Mouse (Mus musculus): ENCODE data around the gene Kif7. TPM values are rescaled to one million over a fixed set of nuclear protein-coding genes. Genes with fewer than 3 reads are reported as not detected.
A peak's percentile ranks its signal among the peaks of the same experiment; 100 is the strongest.

Gene Kif7
- total RNA-seq, 2 experiments from 2014 or later = 1.9 to 2.3 TPM

DNA sequence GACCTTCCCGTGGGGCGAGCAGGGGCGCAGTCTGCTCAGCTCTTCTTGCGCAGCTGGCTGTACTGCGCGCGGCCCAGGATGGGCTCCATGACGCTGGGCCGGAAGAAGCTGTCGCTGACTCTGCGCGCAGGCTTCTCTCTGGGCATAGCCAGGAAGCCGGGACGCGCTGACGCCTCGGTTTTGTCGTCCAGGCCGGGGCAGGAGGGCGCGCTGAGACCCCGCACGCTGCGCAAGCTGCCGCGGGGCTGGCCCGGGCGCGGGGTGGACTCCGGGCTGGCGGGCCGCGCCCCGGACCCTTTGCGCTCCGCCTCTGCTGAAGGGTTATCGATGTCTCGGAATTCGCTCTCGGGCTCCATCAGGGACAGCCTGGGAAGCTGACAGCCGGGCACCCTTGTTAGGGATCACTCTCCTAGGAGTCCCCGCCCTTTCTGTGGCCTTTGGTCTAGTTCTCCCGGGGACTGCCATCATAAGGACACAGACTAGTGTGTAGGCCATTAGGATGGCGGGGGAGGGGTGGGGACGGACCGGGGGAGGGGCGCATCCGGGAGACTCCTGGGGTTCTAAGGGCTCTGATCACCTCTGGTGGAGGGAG, 6.0 kb upstream of the Kif7 start:
- DNase-seq = peak; percentile 33 to 39

DNA sequence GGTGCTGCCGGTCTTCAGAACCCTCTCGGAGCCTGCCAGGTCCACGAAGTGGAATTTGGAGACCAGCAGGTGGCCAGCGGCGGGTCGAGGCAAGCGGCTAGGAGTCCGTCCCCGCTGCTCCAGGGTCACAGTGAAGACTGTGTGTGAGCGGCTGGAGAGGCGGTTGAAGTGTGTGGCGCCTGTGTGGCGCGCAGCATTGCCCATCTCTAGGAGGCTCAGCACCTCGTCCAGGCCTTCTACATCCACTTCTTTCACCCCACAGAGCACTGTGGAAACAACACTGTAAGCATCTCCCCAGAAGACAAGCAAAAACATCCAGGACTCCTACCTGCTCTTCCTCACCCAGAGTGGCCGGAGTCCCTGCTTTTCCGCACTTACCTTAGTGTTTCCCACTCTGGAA, 4.7 kb downstream of the Kif7 start:
- DNase-seq = peak in 1 of 2 experiments; percentile 14

DNA sequence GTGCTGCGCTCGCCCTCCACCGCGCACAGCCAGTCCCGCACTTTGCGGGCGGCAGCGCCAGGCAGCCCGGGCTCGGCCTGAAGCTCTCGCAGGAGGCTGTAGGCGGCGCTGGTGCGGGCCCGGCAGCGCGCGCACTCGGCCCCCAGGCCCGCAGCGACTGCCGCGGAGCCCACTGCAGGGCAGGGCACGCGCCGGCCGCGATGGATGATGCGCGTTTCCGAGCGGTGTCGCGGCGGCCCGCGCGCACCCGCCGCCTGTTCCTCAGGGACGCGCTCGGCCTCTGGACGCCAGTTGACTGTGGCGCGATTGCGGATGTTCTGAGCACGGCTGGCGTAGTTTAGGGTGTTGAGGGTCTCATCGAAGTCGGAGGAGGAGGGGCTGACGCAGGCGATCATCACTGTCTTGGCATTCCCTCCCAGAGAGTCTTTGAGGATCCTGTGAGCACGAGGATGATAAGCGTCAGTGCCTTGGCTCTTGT, 5.4 kb downstream of the Kif7 start:
- peak; percentile 53 for DNase-seq

DNA sequence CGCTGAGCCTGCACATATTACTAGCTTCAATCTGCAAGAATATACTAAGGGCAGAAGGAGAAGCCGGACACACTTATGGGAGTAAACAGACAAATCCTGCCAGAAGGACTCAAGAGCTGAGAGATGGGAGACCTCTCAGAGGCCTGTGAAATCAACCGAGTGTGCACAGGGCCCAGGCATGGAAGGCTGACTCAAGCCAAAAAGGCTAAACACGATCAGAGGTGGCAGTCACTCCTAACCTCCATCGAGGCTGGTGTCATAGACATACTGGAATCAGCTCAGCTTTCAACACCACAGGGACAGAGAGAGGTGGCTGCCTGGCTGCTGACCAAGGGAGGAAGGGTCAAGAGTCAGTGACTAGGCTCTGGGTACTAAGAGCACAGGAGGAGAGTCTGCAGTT, 10.3 kb downstream of the Kif7 start:
- DNase-seq = no peak

DNA sequence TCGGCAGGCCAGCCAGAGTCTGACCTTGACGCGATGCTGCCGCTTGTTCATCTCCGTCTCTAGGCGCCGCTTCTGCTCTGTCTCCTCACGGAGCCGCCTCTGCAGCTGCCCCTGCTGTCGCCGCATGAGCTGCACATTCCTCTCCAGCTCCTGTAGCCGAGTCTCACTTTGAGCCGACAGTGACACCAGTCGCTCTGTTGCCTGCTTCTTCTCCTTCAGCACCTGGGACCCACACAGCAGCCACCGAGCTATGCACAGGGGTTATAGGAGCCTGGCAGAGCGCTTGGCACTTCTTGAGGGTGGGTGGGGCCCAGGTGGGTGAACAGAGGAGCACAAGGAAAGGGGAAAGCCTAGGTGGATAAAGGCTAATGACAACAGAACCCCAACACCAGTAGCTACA, 12.8 kb downstream of the Kif7 start:
- no peak for DNase-seq

DNA sequence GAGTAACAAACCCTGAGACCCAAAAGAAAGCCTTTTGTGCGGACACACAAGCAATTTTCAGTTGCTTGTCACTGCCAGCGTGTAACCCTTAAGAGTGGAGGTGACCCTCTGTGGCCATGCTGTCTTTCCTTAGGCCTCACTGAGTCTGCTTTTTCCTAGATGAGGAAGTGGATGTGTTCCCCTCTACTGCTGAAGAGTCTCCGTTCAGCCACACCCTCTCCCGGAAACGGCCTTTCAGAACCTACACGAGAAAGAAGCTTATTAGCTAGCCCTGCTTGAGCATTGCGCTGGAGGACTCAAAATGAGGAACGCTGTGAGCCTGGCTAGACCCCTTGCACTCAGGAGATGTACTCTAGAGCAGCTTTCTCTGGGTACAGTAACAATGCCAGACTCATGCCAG, 19.0 kb downstream of the Kif7 start:
- DNase-seq = no peak

DNA sequence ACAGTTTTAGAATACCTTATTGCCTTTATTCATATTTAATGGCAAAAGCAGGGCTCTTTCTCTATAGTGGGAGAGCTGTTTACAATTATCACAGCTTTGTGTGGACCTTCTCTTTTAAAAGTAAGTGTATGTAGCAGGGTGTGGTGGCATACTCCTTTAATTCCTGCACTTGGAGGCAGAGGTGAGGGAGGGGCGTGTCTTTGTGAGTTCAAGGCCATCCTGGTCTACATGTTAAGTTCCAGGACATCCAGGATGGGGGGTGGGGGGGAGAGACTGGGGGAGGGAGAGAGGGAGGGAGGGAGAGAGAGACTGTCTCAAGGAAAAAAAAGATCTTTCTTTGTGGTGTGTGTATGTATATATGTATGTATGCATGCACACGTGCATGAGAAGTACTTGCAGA, 35.3 kb downstream of the Kif7 start:
- no peak for DNase-seq

DNA sequence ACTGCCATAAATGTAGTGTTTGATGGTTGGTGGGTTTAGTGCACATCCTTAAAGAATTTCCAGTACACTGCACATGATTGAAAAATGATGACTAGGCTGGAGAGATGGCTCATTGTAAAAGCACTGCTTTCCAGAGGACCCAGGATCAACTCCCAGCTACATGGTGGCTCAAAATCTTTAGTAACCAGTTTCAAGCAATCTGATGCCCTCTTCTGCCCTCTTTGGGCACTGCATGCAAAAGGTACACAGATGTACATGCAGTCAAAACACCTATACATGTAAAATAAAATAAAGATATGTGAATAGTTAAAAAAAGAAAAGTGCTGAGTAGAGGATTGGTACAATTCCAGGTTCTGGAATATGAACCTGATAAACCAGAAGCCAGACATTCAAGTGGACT, 36.3 kb downstream of the Kif7 start:
- DNase-seq = no peak

DNA sequence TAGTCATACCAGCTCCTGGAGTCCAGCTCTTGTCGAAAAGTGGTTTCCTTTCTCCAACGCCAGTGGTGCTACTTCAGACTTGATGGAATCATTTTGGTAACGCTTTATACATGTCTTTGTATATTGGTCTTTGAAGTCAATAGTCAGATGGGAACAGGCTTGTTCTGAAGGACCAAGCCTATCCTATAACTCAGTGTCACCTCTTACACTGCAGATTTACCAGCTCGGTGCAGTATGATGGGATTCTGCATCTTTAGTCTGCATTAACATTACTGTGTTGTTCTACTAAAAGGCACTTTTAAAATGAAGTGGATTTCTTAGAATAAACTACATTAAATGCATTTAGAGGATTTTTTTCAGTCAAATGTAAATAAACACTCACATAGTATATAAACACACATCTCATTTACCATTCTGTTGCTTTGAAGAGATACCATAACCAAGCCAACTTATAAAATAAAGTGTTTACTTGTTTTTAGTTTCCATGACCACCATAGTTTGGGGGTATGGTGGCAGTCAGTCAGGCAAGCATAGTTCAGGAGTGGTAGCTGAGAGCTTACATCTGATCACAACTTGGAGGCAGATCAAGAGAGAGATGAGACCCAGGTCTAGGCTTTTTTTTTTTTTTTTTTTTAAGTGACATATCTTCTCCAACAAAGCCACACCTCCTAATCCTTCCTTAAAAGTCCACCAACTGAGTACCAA, 44.5 kb downstream of the Kif7 start:
- no peak for DNase-seq

DNA sequence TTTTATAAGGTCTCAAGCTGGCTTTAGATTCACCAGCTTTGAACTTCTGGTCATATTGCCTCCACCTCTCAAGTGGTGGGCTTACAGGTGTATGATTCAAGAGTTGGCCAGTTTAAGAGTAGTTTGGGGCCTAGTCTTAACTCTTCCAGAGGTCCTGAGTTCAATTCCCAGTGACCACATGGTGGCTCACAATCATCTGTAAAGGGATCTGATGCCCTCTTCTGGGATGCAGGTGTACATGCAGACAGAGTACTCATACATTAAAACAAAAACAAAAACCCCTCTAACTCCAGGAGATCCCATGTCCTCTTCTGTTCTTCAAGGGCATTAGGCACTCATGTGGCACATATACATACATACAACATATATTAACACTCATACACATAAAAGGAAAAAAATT, 48.8 kb downstream of the Kif7 start:
- DNase-seq = no peak

DNA sequence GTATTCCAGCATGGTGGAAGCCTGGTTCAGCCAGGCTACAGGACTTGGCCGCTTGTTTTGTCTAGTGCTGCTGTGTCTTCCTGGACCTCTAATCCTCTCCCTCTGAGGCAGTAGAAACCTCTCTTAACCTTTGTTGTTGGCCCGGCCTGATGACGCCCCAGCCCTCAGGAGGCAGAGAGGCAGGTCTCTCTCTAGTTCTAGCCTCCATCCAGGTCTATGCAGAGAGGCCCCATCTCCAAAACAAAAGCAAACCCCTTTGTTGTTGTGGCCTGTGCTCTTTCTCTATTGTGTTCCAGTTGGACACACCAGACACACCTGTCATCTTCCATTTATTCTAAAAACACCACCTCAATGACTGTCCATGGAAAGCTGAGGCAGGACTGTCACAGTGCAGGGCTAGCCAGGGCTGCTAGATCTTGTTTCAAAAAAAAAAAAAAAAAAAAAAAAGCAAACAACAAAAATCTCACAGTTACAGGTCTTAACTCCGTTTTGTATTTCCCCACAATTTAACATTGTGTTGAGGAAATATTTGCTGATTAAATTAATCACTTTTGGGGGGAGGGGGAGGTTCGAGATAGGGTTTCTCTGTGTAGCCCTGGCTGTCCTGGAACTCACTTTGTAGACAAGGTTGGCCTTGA, 54.1 kb downstream of the Kif7 start:
- DNase-seq = no peak

DNA sequence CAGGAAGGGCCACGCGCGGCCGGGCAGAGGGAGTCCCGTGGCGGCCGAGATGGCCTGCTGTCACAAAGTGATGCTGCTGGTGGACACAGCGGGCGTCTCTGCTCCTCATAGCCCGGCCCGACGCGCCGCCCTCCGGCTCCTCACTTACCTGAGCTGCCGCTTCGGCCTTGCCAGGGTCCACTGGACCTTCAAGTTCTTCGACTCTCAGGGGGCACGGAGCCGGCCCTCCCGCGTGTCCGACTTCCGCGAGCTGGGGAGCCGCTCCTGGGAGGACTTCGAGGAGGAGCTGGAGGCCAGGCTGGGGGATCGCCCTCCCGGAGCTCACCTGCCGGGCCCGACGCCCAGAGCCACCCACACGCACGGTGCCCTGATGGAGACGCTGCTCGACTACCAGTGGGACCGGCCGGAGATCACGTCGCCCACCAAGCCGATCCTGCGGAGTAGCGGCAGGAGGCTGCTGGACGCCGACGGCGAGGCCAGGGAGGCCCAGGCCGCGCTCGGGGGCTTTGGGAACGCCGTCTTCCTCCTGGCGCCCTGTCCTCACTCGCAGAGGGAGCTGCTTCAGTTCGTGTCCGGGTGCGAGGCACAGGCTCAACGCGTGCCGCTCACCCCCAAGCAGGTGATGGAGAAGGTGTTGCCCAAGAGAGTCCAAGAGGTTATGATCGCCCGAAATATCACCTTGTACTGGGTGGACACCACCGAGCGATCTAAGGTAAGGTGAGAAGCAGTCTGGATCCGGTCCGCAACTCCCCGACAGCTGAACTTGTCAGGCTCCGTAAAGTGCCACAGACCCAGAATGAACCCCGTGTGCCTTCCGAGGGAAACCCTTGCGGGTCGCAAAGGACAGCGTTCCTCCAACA, 55.0 kb downstream of the Kif7 start:
- DNase-seq = no peak

DNA sequence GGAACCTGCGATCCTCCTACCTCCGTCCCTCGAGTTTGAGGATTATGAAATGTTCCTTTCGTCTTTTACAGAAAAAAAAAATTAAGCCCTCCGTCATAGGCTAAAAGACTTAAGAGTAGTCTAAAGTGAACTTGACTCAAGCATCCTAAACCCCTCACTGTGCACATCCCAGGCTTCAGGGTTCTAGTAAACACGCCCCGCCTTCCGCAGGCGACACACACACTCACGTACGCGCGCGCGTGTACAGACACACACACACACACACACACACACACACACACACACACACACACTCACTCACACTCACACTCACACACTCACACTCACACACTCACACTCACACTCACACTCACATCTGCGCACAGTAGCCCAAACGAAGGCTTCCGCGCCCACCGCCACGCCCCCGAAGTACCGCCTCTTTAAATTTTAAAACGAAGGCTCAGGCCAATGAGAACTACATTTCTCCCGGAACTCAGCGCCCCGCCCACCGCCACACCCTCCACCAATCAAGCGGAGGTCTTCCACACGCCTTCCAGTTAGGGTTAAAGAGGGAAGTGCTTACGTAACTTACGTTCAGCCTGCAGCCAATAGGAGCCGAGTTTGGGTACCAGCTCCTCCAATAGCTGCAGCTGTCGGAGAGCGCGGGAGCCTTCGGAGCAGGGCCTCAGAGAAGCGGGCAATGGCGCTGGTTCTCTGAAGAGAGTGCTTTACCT, 55.8 kb downstream of the Kif7 start, which contains the start of gene Ticrr:
Gene Ticrr (plus strand): TSS at position 619 of the 713 bp plus-strand sequence.
- peak; percentile 90 to 91 for DNase-seq

DNA sequence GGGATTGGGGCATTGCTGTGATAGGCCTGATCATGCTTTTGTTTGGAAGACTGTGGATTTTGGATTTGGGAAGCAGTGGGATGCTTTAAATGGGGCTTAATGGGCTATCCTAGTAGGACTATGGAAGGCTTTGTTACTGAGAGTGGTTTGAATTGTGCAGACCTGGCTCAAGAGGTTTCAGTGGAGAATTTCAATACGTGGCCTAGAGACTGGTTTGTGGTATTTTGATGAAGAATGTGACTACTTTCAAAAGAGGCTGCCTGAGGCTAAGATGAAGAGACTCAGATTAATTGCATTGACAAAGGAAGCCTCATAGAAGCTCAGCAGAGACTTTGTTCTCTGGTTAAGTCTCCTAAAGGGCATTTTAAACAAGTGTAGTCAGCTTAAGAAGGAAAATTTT, 60.9 kb downstream of the Kif7 start:
- DNase-seq = no peak

DNA sequence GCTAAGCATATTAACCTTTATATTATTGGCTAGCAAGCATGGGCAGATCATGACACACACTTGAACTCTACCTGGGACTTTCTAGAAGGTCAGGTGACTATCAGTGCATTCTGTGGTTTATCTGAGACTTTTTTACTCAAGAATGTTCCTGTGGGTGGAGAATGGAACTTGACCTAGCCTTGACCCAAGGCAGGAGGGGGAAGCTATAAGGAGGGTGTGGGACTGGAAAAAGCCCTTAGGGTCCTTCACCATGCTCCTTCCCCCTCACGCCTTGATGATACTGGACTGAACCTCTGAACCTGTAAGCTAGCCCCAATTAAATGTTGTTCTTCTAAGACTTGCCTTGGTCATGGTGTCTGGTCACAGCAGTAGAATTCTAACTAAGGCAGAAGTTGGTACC, 61.3 kb downstream of the Kif7 start:
- DNase-seq = no peak

DNA sequence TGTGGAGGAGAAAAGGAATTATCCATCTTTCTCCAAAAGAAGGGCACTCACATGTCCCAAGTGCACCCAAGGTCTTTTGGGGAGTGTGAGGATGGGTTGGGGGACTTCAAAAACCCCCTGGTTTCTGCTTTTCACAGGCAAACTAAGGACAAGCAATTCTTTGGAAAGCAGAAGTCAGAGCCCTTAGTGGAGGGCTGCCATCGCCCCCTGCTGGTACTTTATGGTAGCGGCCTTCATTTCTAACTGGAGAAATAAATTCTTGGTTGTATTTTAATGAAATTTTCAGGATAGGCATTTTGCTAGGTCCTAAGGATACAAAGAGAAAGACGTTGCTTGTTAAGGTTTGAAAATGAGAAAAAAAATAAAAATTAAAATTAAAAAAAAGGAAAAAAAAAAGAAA, 66.5 kb downstream of the Kif7 start:
- peak; percentile 45 to 57 for DNase-seq

Other genes with a start within 250 kb of the Kif7 start
- 10 to 100 TPM; 87.0 to 90.7 TPM for gene Polg, start 249.4 kb downstream of the Kif7 start, total RNA-seq (2021)
- 1 to 10 TPM; 1.1 to 1.2 TPM for gene Rhcg, start 98.1 kb downstream of the Kif7 start, total RNA-seq (2021)
- gene Ticrr, start 55.5 kb downstream of the Kif7 start, total RNA-seq (2021) = under 1 TPM; 0.10 to 0.20 TPM
- gene Plin1, start 17.2 kb upstream of the Kif7 start, total RNA-seq (2021) = under 1 TPM; 0.22 to 0.35 TPM
- gene Pex11a, start 27.4 kb upstream of the Kif7 start, total RNA-seq (2021) = 10 to 100 TPM; 10.3 to 10.9 TPM
- gene Wdr93, start 27.4 kb upstream of the Kif7 start, total RNA-seq (2021) = under 1 TPM; 0.30 to 0.38 TPM
- gene Mesp1, start 78.1 kb upstream of the Kif7 start, total RNA-seq (2021) = under 1 TPM in 1 of 2 experiments, not detected in 1; 0.30 TPM
- gene Mesp2, start 95.0 kb upstream of the Kif7 start, total RNA-seq (2021) = 1 to 10 TPM; 1.1 to 1.6 TPM
- gene Anpep, start 145.3 kb upstream of the Kif7 start, total RNA-seq (2021) = 1 to 10 TPM; 3.1 to 4.8 TPM
- gene Ap3s2, start 204.9 kb upstream of the Kif7 start, total RNA-seq (2021) = 10 to 100 TPM; 47.4 to 49.6 TPM
- 10 to 100 TPM; 12.0 to 13.4 TPM for gene Arpin, start 219.6 kb upstream of the Kif7 start, total RNA-seq (2021)